Mouse (Mus musculus) neutrophil, adult 59 days (primary cell): ENCODE measurements around the gene Olfr1009. TPM values are rescaled to one million over a fixed set of nuclear protein-coding genes. Genes with fewer than 3 reads are reported as not detected.

ENCODE experiments used
- total RNA-seq, 2 experiments: library from RNA; stranded (reverse); gene quantifications; 1 replicate in 1 of 2; 2 replicates in 1 of 2; pipeline ENCODE4 v1.2.4; 2023

The Olfr1009 gene
- total RNA-seq = not detected

DNA sequence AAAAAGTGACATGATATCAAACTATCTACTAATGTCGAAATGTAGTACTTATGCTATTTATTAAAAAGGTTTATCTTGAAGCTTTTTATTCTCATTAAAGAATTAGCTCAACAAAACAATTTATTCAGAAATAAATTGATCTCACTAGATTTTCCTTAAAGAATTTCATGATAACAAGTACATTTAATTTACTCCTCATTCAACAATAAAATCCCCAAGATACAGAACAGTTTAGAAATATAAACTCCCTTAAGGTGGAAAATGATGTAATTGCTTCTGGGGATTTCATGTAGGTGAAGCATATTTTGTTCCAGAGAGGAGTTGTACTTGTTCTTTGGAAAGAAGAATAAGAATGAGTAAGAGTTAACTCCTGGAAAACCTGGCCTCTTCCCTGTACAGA, at the start of gene Olfr1009:
Gene Olfr1009, plus strand, starts transcription at position 301 of the 400 bp plus-strand sequence.

GRCm38 (mm10) chr2:85678667-85679066, 36.6 kb upstream of the Olfr1009 start, which contains the start of gene Olfr1006:
Gene Olfr1006, minus strand, starts transcription at chr2:85678767.

DNA sequence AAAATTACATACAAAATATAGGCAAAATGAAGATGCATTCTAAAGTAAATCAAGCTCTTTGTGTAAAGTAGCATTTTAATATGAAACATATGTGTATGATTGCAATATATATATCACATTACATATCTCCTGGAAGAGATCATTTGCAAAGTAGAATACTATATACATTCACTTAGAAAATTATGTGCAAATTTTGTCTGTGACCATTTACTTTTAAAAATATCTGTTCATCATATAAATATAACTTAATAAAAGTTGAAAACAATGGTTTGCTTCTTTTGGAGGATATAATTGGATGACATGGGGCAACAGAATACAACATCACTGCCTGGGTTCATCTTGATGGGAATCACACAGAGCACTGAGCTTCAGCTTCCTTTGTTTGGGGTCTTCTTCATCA, 26.1 kb upstream of the Olfr1009 start, which contains the start of gene Olfr1008:
Gene Olfr1008, plus strand, starts transcription at position 301 of the 400 bp plus-strand sequence.

DNA sequence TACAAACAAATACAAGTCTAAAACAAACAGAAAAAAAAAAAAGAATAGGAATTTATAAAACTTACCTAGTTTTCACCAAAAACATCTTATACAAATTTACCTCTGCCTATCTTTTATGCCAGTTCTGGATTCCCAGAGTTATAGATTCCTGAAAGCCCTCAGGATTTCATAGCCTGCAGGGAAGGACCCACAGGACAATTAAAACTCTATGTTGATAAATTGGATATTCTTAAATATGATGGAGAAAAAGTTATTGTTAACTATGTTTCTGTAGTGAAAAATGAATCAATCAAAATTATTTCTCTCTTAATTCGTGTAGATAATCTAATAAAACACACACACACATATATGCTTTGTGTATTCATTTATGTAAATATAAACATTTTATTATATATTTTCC, 47.4 kb downstream of the Olfr1009 start, which contains the start of gene Olfr1012:
Gene Olfr1012, minus strand, starts transcription at position 101 of the 400 bp plus-strand sequence.

GRCm38 (mm10) chr2:85766798-85767197, 51.6 kb downstream of the Olfr1009 start, which contains the start of gene Olfr1013:
Gene Olfr1013, plus strand, starts transcription at chr2:85767098.

GRCm38 (mm10) chr2:85772413-85772812, 57.2 kb downstream of the Olfr1009 start, which contains the start of gene Olfr1014:
Gene Olfr1014, plus strand, starts transcription at chr2:85772713.

Other genes with a start within 250 kb of the Olfr1009 start
- gene 4833423E24Rik, start 196.4 kb upstream of the Olfr1009 start, total RNA-seq = not detected
- gene Olfr996, start 136.2 kb upstream of the Olfr1009 start, total RNA-seq = not detected
- gene Olfr998, start 126.5 kb upstream of the Olfr1009 start, total RNA-seq = not detected
- not detected for gene Olfr1000, start 103.5 kb upstream of the Olfr1009 start, total RNA-seq
- not detected for gene Olfr1002, start 64.7 kb upstream of the Olfr1009 start, total RNA-seq
- gene Olfr154, start 51.0 kb upstream of the Olfr1009 start, total RNA-seq = not detected
- gene Olfr1006, start 36.7 kb upstream of the Olfr1009 start, total RNA-seq = not detected
- not detected for gene Olfr1008, start 26.0 kb upstream of the Olfr1009 start, total RNA-seq
- not detected for gene Olfr1012, start 47.3 kb downstream of the Olfr1009 start, total RNA-seq
- not detected for gene Olfr1013, start 51.7 kb downstream of the Olfr1009 start, total RNA-seq
- gene Olfr1014, start 57.3 kb downstream of the Olfr1009 start, total RNA-seq = not detected
- not detected for gene Olfr1015, start 66.6 kb downstream of the Olfr1009 start, total RNA-seq
- gene Olfr1016, start 87.1 kb downstream of the Olfr1009 start, total RNA-seq = not detected
- not detected for gene Olfr1018, start 103.1 kb downstream of the Olfr1009 start, total RNA-seq
- not detected for gene Olfr1019, start 130.1 kb downstream of the Olfr1009 start, total RNA-seq
- gene Olfr1020, start 131.6 kb downstream of the Olfr1009 start, total RNA-seq = not detected
- gene Olfr1022, start 153.2 kb downstream of the Olfr1009 start, total RNA-seq = not detected
- gene Olfr1023, start 170.2 kb downstream of the Olfr1009 start, total RNA-seq = not detected
- gene Olfr1024, start 189.6 kb downstream of the Olfr1009 start, total RNA-seq = not detected
- not detected for gene Olfr1025-ps1, start 199.8 kb downstream of the Olfr1009 start, total RNA-seq
- gene Olfr1026, start 206.1 kb downstream of the Olfr1009 start, total RNA-seq = not detected
- not detected for gene Olfr1028, start 235.0 kb downstream of the Olfr1009 start, total RNA-seq